In the genomic region with DNA sequence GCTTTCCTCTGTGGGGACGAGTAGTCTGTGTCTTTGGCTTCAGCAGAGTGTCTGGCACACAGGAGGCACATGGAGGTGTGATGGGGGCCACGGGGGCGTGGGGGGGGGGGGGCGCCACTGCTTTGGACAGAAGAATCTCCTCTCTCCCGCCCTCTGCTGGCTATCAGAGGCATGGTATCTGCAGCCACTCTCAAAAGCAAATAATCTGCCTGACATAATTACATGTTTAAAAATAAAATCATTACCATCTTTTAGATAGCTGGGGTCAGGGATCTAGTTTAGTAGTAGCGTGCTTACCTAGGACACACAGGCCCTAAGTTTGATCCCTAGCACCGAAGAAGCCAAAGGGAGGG, we compare ENCODE assay signal across 8 mouse cellular contexts.
DNase-seq lines count a peak whose midpoint lies in the region; ATAC-seq lines count a peak whose summit lies in the region.

No protein-coding gene starts in this region.

- H3K27me3 ChIP-seq in megakaryocyte, embryonic 14.5 days (replicated peaks) = peaks cover 13% of the 10 kb centered on the region
- no peaks in the 10 kb centered on the region for H3K27me3 ChIP-seq in hindbrain, embryonic 14.5 days (ENCODE audit: control insufficient read depth, insufficient read depth, low read length)
- no peaks in the 10 kb centered on the region for H3K27me3 ChIP-seq in midbrain, embryonic 10.5 days (ENCODE audit: low read depth, poor library complexity, severe bottlenecking)

- H3K36me3 ChIP-seq in megakaryocyte, embryonic 14.5 days (replicated peaks; ENCODE audit: low read length) = no peaks in the 10 kb centered on the region
- H3K36me3 ChIP-seq in hindbrain, embryonic 14.5 days (replicated peaks; ENCODE audit: control insufficient read depth, insufficient read depth) = no peaks in the 10 kb centered on the region
- H3K36me3 ChIP-seq in midbrain, embryonic 10.5 days = peaks cover 3% of the 10 kb centered on the region; the same call in 1 of the 2 replicates

- peaks cover 11% of the 10 kb centered on the region for H3K4me1 ChIP-seq in megakaryocyte, embryonic 14.5 days
- H3K4me1 ChIP-seq in hindbrain, embryonic 14.5 days (replicated peaks; ENCODE audit: control insufficient read depth, insufficient read depth, low read length) = peaks cover 7% of the 10 kb centered on the region; the same call in 1 of the 2 replicates
- peaks cover 44% of the 10 kb centered on the region for H3K4me1 ChIP-seq in midbrain, embryonic 10.5 days

- DNase-seq in cerebellum, adult 11 months = peak; percentile 22
- DNase-seq in cerebellum, adult 8-10 months = no peak
- DNase-seq in hindbrain, embryonic 14.5 days (ENCODE audit: low spot score) = no peak
- no peak for DNase-seq in midbrain, embryonic 10.5 days (ENCODE audit: low spot score)
- DNase-seq in urinary bladder, postnatal 36 days (ENCODE audit: low spot score in 2 of 2) = no peak
- DNase-seq in adrenal gland, postnatal 25 days = no peak

- no peaks in the 10 kb centered on the region for H3K9me3 ChIP-seq in megakaryocyte, embryonic 14.5 days
- H3K9me3 ChIP-seq in hindbrain, embryonic 14.5 days (ENCODE audit: control insufficient read depth, low read length) = no peaks in the 10 kb centered on the region
- no peaks in the 10 kb centered on the region; the same call in 1 of the 2 replicates for H3K9me3 ChIP-seq in midbrain, embryonic 10.5 days (replicated peaks)

- no peak overlapping the region; the same call in 1 of the 2 replicates for H3K4me2 ChIP-seq in hindbrain, embryonic 14.5 days (replicated peaks)

- no peak overlapping the region for H3K27ac ChIP-seq in hindbrain, embryonic 14.5 days
- H3K27ac ChIP-seq in midbrain, embryonic 10.5 days (replicated peaks) = peak overlapping the region; percentile 57

- peak overlapping the region; percentile 42 for H3K4me3 ChIP-seq in megakaryocyte, embryonic 14.5 days (replicated peaks)
- no peak overlapping the region for H3K4me3 ChIP-seq in hindbrain, embryonic 14.5 days (replicated peaks; ENCODE audit: low read length)
- peak overlapping the region; percentile 27; the same call in 1 of the 2 replicates for H3K4me3 ChIP-seq in midbrain, embryonic 10.5 days

- ATAC-seq in megakaryocyte, adult 5-6 weeks (ENCODE audit: poor library complexity, severe bottlenecking) = no peak
- ATAC-seq in hindbrain, embryonic 14.5 days (ENCODE audit: low FRiP score) = peak; percentile 13; the same call in 1 of the 2 replicates

- no peak overlapping the region for H3K9ac ChIP-seq in hindbrain, embryonic 14.5 days

- 18% methylated on average over 6 of the region's 7 CpGs for WGBS in hindbrain, embryonic 14.5 days
- WGBS in midbrain, embryonic 10.5 days = 18% methylated on average over 7 of the region's 7 CpGs
